Mouse (Mus musculus) G1E (cell line): ENCODE data around the gene Foxi1.

ENCODE experiments used
- CTCF ChIP-seq: IDR thresholded peaks from 2 replicates; pipeline ENCODE4 v1.5.1; 2012; ENCODE audit warnings: low read depth, low read length, inconsistent platforms, mixed read lengths
- POLR2AphosphoS5 ChIP-seq: IDR thresholded peaks from 2 replicates; pipeline ENCODE4 v1.6.1; 2012; ENCODE audit warnings: low read depth, low read length, inconsistent platforms; ENCODE audit not compliant: insufficient replicate concordance
- TAL1 ChIP-seq: conservative IDR thresholded peaks from 2 replicates; pipeline ENCODE4 v1.6.1; 2012; ENCODE audit warnings: low read depth, low read length, inconsistent platforms, mixed read lengths

DNA sequence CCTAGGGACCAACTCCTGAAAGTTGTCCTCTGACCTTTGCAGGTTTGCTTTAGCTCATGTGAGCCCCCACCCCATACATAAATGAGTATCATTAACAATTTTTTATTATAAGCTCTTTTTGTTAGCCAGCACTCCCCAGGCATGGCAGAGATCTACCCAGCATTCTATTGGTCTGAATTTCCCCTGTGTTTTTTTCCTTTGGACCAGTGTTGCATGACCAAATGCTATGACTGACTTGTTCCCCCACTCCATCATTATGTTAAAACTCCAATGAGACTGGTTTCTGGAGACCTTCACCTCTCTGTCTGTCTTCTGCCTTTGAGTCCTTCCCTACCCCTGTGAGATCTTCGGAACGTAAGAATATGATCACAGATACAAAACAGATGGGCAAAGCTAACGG lies 12.7 kb downstream of the Foxi1 start:
- no peak for TF ChIP-seq POLR2AphosphoS5
- TF ChIP-seq CTCF, result no peak
- TF ChIP-seq TAL1, result no peak
